Mouse (Mus musculus) hindbrain, postnatal 0 days (tissue): ENCODE data around the gene Fzr1. TPM values are rescaled to one million over a fixed set of nuclear protein-coding genes. Genes with fewer than 3 reads are reported as not detected.

ENCODE experiments used
- ATAC-seq: fragments of 200-750 bp; cut with Nextera tagmentation; 2 replicates; pipeline ENCODE4 v1.8.0; 2017; ENCODE audit warnings: mild to moderate bottlenecking, moderate TSS enrichment, moderate library complexity
- DNase-seq: peaks from one replicate; pipeline ENCODE4 v3.0.0-alpha.2; 2015; ENCODE audit warnings: low spot score
- H3K27ac ChIP-seq: fragments of 300-500 bp; sonication (generic); 2 replicates; pipeline ENCODE4 v1.5.1; 2014; ENCODE audit warnings: mild to moderate bottlenecking
- H3K27me3 ChIP-seq: fragments of 300-500 bp; sonication (generic); 2 replicates; pipeline ENCODE4 v1.6.1; 2014; ENCODE audit warnings: low read length, mixed read lengths; ENCODE audit not compliant: insufficient read depth
- H3K36me3 ChIP-seq: fragments of 300-500 bp; sonication (generic); 2 replicates; pipeline ENCODE4 v1.6.1; 2014; ENCODE audit warnings: low read length, mixed read lengths; ENCODE audit not compliant: insufficient read depth
- H3K4me1 ChIP-seq: fragments of 300-500 bp; sonication (generic); 2 replicates; pipeline ENCODE4 v1.6.1; 2014; ENCODE audit warnings: antibody characterized with exemption, low read length, mixed read lengths; ENCODE audit not compliant: insufficient read depth
- H3K4me2 ChIP-seq: fragments of 300-500 bp; sonication (generic); 2 replicates; pipeline ENCODE4 v1.6.1; 2014; ENCODE audit warnings: low read depth, mild to moderate bottlenecking, low read length, moderate library complexity, mixed read lengths
- H3K4me3 ChIP-seq: fragments of 300-500 bp; sonication (generic); 2 replicates; pipeline ENCODE4 v1.5.1; 2014; ENCODE audit warnings: low read length
- H3K9ac ChIP-seq: fragments of 300-500 bp; sonication (generic); replicated peaks from 2 replicates; pipeline ENCODE4 v1.6.1; 2014; ENCODE audit warnings: mild to moderate bottlenecking, low read length, moderate library complexity, mixed read lengths
- H3K9me3 ChIP-seq: fragments of 300-500 bp; sonication (generic); 2 replicates; pipeline ENCODE4 v1.6.1; 2016; ENCODE audit warnings: low read length, mixed read lengths
- CTCF ChIP-seq: IDR thresholded peaks from 2 replicates; pipeline ENCODE4 v1.5.1; 2016; ENCODE audit warnings: antibody characterized with exemption, control low read depth, low read depth
- WGBS: fragments of 180-500 bp; shearing (Covaris S2); extraction: QIAGEN DNeasy Blood & Tissue Kit; methylation state at CpG from one replicate; pipeline ENCODE4 v1.1.7; 2014; 5-methylcytosine and 5-hydroxymethylcytosine counted together
- polyA plus RNA-seq: library from polyadenylated mRNA; unstranded; fragments of >200 nt; fragmentation: Nextera tagmentation; extraction: Ambion mirVana; gene quantifications from 2 replicates; pipeline ENCODE4 v1.2.1, GENCODE M21; 2015
- total RNA-seq: library from RNA; depleted of rRNA; stranded (reverse); fragments of >200 nt; gene quantifications from 2 replicates; pipeline ENCODE4 v1.2.3, GENCODE M21; 2014

Fzr1 gene
- total and polyA plus RNA-seq, 2 experiments from 2014 or later, result 106 to 134 TPM

DNA sequence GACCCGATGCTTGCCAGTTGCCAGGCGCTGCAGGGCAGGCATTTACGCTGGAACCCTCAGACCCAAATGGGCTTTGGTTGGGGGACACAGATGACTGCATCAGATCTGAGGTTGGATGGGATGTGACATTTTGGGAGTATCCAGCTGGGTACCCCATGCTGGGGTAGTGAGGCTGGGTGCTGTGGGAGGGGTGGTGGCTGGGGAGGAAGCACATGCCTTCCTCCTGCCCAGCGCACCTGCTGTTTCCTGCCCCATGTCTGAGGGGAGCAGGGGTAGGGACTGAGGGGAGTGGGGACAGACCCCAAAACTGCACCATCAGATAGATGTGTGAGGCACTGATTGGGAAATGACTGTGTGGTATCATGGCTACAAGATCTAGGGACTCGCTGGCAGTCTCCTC is 18.4 kb upstream of the Fzr1 start:
- H3K4me3 ChIP-seq, result no peak overlapping the region
- no peak for ATAC-seq
- no peak overlapping the region for H3K27ac ChIP-seq

DNA sequence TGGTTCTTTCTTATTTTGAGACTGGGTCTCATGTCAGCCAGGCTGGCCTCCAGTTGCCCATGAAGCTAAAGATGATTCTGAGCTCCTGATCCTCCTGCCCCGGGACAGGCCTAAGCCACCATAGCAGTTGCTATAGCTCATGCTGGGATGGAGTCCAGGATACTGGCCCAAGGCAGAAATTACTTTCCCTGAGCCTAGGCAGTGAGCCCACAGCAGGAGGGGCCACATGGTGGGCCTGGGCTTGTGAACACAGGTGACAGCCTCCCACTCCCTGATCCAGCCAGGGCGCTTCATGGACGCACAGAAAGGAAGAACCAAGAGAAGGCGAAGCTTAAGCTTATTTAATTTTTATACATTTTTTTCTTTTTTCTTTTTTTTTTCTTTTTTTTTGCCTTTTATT is 17.5 kb upstream of the Fzr1 start:
- Histone ChIP-seq H3K27me3 (no peaks in the 10 kb centered on the region), H3K9ac (no peak overlapping the region), H3K4me1 (peaks cover 7% of the 10 kb centered on the region; the same call in 1 of the 2 replicates), H3K27ac (0 out of 2 replicates have a peak overlapping the region, but pooled peaks have one; percentile 1), H3K9me3 (no peaks in the 10 kb centered on the region), H3K4me2 (no peak overlapping the region), H3K4me3 (no peak overlapping the region), H3K36me3 (peaks cover 12% of the 10 kb centered on the region; the same call in 1 of the 2 replicates)
- DNase-seq (no peak), ATAC-seq (no peak)
- WGBS, result 59% methylated on average over 4 of the region's 4 CpGs
- TF ChIP-seq CTCF, result no peak

More for the DNA sequence above, 18.4 kb upstream of the Fzr1 start:
- H3K4me2 ChIP-seq, result no peak overlapping the region
- no peak for TF ChIP-seq CTCF
- no peak overlapping the region for H3K9ac ChIP-seq
- no peak for DNase-seq
- H3K4me1 ChIP-seq, result peaks cover 13% of the 10 kb centered on the region; the same call in 1 of the 2 replicates
- 43% methylated on average over 5 of the region's 5 CpGs for WGBS
- no peaks in the 10 kb centered on the region for H3K9me3 ChIP-seq
- H3K36me3 ChIP-seq, result peaks cover 12% of the 10 kb centered on the region; the same call in 1 of the 2 replicates
- no peaks in the 10 kb centered on the region for H3K27me3 ChIP-seq

DNA sequence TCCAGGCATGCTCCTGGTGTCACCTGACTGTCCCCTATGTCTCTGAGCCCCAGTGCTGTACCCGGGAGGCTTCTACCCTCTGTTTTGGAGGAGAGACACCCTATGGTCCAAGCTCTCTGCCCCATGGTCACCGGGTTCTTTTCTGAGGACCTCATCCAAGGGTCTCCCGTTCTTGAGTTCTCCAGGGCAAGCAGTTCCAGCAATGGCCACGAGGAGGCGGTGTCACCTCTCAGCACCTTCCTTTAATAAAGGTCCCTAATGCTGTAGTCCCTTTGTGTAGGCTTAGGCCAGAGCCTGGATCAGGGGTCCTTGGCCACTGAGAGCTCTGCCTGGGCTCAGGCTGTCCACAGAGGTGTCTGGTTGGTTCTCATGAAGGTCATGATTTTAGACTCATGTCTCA is 16.8 kb upstream of the Fzr1 start:
- no peak overlapping the region for H3K9ac ChIP-seq
- 0 out of 2 replicates have a peak, but pooled peaks have one; percentile 33 for ATAC-seq
- no peak overlapping the region for H3K4me3 ChIP-seq
- H3K4me2 ChIP-seq, result no peak overlapping the region
- no peak overlapping the region for H3K27ac ChIP-seq
- H3K36me3 ChIP-seq, result peaks cover 10% of the 10 kb centered on the region; the same call in 1 of the 2 replicates
- H3K4me1 ChIP-seq, result peaks cover 7% of the 10 kb centered on the region; the same call in 1 of the 2 replicates
- peak; percentile 93 for TF ChIP-seq CTCF
- H3K9me3 ChIP-seq, result no peaks in the 10 kb centered on the region
- peak; percentile 76 for DNase-seq
- no peaks in the 10 kb centered on the region for H3K27me3 ChIP-seq
- 19% methylated on average over 5 of the region's 5 CpGs for WGBS

DNA sequence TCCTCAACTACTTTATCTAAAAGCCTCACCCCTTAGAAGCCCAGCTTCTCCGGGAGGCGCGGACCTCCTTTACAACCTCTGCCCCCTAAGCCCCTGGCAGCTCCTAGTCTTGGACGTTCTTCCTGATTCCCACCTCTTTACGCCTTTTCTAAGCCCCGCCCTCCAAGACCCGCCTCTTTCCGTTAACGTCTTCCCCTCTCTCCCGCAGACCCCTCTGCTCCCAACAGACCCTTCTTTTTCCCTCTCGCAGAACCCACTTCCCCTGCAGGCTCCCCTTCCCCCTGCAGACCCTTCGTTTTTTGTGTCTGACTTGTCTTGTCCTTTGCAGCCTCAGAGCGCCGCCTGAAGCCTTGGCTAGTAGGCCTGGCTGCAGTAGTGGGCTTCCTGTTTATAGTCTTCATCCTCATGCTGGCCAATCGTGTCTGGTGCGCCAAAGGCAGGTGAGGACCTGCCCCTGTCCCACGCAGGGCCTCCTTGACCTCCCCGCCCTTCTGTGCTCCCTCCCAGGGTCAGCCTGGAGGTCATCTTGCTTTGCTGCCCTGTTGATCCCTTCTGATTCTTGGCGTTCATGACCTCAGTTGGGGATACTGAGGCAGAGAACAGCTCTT is 15.2 kb upstream of the Fzr1 start:
- ATAC-seq (no peak), DNase-seq (no peak)
- Histone ChIP-seq H3K27me3 (no peaks in the 10 kb centered on the region), H3K4me1 (peaks cover 7% of the 10 kb centered on the region; the same call in 1 of the 2 replicates), H3K4me3 (no peak overlapping the region), H3K9me3 (no peaks in the 10 kb centered on the region), H3K36me3 (peaks cover 5% of the 10 kb centered on the region; the same call in 1 of the 2 replicates), H3K27ac (peak overlapping the region; percentile 41; the same call in 1 of the 2 replicates), H3K9ac (0 out of 2 replicates have a peak overlapping the region, but pooled peaks have one; percentile 13), H3K4me2 (peak overlapping the region; percentile 42)
- WGBS, result 8% methylated on average over 19 of the region's 19 CpGs
- no peak for TF ChIP-seq CTCF

DNA sequence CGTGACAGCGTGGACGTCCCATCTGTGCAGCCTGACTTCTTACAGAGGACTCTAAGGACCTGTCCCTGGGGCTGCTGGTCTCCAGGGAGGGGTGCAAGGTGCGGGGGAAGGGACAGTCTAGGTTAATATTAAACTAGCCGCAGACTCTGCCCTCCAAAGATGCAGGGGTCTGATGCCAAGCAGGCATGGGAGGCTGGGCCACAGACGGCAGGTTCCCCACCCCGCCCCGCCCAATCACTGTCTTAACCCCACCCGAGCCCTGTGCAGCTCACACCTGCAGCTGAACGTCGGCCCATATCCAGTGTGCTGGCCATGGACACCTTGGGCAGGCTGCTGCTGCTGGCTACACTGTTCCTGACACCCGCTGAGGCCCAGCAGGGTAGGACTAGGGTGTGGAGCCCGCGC is 14.5 kb upstream of the Fzr1 start, which contains the start of gene Smim24:
Gene Smim24, plus strand, starts transcription at position 271 of the 405 bp plus-strand sequence.
- H3K4me3 ChIP-seq, result no peak within 1 kb of the TSS
- H3K9ac ChIP-seq, result 0 out of 2 replicates have a peak within 1 kb of the TSS, but pooled peaks have one; percentile 13
- peaks cover 12% of the 10 kb centered on the region for H3K36me3 ChIP-seq
- 73% methylated on average over 14 of the region's 14 CpGs for WGBS
- DNase-seq (no peak), ATAC-seq (no peak)
- peak within 1 kb of the TSS; percentile 41; the same call in 1 of the 2 replicates for H3K27ac ChIP-seq
- peak within 1 kb of the TSS; percentile 42 for H3K4me2 ChIP-seq
- TF ChIP-seq CTCF, result no peak
- H3K27me3 ChIP-seq, result no peaks in the 10 kb centered on the region
- no peaks in the 10 kb centered on the region for H3K9me3 ChIP-seq
- H3K4me1 ChIP-seq, result peaks cover 7% of the 10 kb centered on the region; the same call in 1 of the 2 replicates

GRCm38 (mm10) chr10:81392270-81392669 is 14.0 kb upstream of the Fzr1 start:
- Histone ChIP-seq H3K4me3 (no peak overlapping the region), H3K4me1 (peaks cover 7% of the 10 kb centered on the region; the same call in 1 of the 2 replicates), H3K27ac (no peak overlapping the region), H3K9ac (no peak overlapping the region), H3K4me2 (no peak overlapping the region), H3K9me3 (no peaks in the 10 kb centered on the region), H3K27me3 (no peaks in the 10 kb centered on the region), H3K36me3 (peaks cover 17% of the 10 kb centered on the region)
- 89% methylated on average over 6 of the region's 6 CpGs for WGBS
- no peak for TF ChIP-seq CTCF
- ATAC-seq (no peak), DNase-seq (no peak)

DNA sequence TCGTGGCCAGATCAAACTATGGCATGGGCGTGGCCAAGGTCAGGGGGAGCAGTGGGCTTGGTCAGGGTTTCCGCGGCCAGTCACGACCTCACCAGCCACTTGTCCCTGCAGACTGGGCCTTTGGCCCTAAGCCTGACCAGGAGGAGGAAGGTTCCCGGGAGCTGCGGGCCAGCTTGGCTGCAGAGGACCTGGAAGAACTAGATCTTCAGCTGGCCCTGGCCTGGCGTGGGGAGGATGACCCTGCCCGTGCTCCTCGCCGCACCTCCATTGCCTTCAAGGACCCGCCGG is 12.3 kb upstream of the Fzr1 start:
- ATAC-seq, result no peak
- no peak for DNase-seq
- peaks cover 33% of the 10 kb centered on the region for H3K36me3 ChIP-seq
- no peaks in the 10 kb centered on the region for H3K9me3 ChIP-seq
- 91% methylated on average over 13 of the region's 13 CpGs for WGBS
- peaks cover 10% of the 10 kb centered on the region; the same call in 1 of the 2 replicates for H3K4me1 ChIP-seq
- H3K4me2 ChIP-seq, result no peak overlapping the region
- no peaks in the 10 kb centered on the region for H3K27me3 ChIP-seq
- no peak for TF ChIP-seq CTCF
- 0 out of 2 replicates have a peak overlapping the region, but pooled peaks have one; percentile 22 for H3K9ac ChIP-seq
- no peak overlapping the region for H3K27ac ChIP-seq
- H3K4me3 ChIP-seq, result no peak overlapping the region
